Mouse (Mus musculus) subcutaneous adipose tissue, adult 2 months (tissue): ENCODE measurements around the gene 1700024B05Rik. TPM values are rescaled to one million over a fixed set of nuclear protein-coding genes. Genes with fewer than 3 reads are reported as not detected.

Experiments
- polyA plus RNA-seq: library from polyadenylated mRNA; depleted of rRNA; stranded (reverse); fragments of >200 nt; gene quantifications from 2 replicates; pipeline ENCODE4 v1.2.3, GENCODE M21; 2012; ENCODE audit warnings: low replicate concordance; rRNA removed

The 1700024B05Rik gene
- polyA plus RNA-seq, result not detected in 2 replicates

GRCm38 (mm10) chr14:41943695-41944094 is at the start of gene 1700024B05Rik:
1700024B05Rik (plus strand) TSS chr14:41943995.

DNA sequence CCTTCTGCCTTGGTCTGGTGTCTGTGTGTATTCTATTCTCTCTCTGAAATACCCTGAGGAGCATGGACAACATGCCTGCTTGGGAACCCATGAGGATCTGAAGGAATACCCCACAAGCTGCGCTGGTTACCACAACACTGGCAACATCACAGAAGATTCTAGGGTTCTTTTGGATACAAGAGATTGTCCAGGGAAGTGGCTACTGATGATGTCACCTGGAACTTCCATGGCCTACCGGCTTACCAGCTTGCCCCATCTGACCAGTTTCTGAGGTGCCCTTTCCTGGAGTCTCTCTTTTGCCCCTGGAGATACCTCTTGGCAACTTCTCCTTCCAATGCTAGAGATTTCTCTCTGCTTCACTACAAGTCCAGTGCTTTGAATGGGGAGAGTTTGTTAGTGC is 36.6 kb upstream of the 1700024B05Rik start, which contains the start of gene Gm7980:
Gene Gm7980, minus strand, starts transcription at position 101 of the 400 bp plus-strand sequence.

DNA sequence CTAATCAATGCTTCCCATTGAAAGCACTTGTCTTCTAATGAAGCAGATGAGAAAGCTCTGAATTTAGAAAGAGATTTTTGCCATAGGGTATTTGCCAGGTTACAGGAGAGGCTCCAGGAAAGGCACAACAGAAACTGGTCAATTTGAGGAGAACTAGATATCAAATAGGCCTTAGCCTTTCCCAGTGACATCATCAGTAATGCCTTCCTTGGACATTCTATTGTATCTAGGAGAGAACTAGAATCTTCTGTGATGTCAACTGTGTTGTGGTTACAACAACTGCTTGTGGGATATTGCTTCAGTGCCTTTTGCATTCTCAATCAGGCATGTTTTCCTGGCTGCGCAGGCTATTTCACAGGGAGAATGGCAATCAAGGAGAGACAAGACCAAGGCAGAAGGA is 19.1 kb upstream of the 1700024B05Rik start, which contains the start of gene 1700049E17Rik1:
Gene 1700049E17Rik1, plus strand, starts transcription at position 301 of the 400 bp plus-strand sequence.

GRCm38 (mm10) chr14:41967827-41968226 is 24.0 kb downstream of the 1700024B05Rik start, which contains the start of gene Gm6401:
Gm6401 (minus strand) TSS chr14:41967927.

DNA sequence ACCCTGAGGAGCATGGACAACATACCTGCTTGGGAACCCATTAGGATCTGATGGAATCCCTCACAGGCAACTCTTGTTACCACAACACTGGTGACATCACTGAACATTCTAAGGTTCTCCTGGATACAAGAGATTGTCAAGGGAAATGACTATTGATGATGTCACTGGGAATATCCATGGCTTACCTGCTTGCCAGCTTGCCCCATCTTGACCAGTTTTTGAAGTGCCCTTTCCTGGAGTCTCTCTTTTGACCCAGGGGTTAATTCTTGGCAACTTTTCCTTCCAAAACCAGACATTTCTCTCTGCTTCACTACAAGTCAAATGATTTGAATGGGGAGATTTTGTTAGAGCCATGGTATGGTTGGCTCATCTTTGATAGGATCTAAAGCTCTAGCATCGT is 39.4 kb downstream of the 1700024B05Rik start, which contains the start of gene Gm3543:
Gene Gm3543, minus strand, starts transcription at position 101 of the 400 bp plus-strand sequence.

Other genes with a start within 250 kb of the 1700024B05Rik start
- not detected in 2 replicates for gene Gm8068, start 242.1 kb upstream of the 1700024B05Rik start, polyA plus RNA-seq
- not detected in 2 replicates for gene Gm7929, start 193.4 kb upstream of the 1700024B05Rik start, polyA plus RNA-seq
- not detected in 2 replicates for gene Gm47189, start 171.6 kb upstream of the 1700024B05Rik start, polyA plus RNA-seq
- not detected in 2 replicates for gene Gm7980, start 36.7 kb upstream of the 1700024B05Rik start, polyA plus RNA-seq
- gene 1700049E17Rik1, start 19.0 kb upstream of the 1700024B05Rik start, polyA plus RNA-seq, result not detected in 2 replicates
- gene Gm6401, start 23.9 kb downstream of the 1700024B05Rik start, polyA plus RNA-seq, result not detected in 2 replicates
- not detected in 2 replicates for gene Gm3543, start 39.3 kb downstream of the 1700024B05Rik start, polyA plus RNA-seq
- not detected in 2 replicates for gene Gm7951, start 173.4 kb downstream of the 1700024B05Rik start, polyA plus RNA-seq
- gene Gm17027, start 218.6 kb downstream of the 1700024B05Rik start, polyA plus RNA-seq, result not detected in 2 replicates
- not detected in 2 replicates for gene Gm3573, start 246.8 kb downstream of the 1700024B05Rik start, polyA plus RNA-seq